In the genomic region with DNA sequence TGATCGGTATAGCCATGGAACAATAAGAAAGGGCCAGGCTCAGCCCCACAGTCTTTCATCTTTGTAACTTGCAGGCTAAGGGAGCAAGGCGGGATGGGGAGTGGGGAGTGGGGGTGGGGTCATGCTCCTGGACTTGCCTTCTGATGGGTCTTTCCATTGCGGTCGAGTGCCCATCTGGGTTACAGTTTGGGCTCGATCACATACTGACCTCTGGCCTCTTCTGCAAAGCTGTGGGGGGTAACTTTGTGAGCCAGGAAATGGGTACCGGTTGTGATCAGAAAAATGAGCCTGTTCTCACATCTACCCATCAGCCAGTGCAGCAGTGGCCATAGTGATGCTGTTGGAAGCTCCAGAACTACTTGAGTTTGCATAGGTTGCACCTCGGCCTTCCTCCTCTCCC, we compare ENCODE assay signal across 14 mouse cellular contexts.
"Had no signal": no experiment of that assay in that cellular context is flagged by ENCODE, and none has a peak within 500 bp of the region (broad histone marks: within the 10 kb centered on the region; RNA-seq: fewer than 3 reads in every experiment).

No protein-coding gene starts in this region.

- H3K4me1 ChIP-seq: liver, embryonic 13.5 days; midbrain, embryonic 12.5 days had no signal

- H3K4me3 ChIP-seq: intestine, embryonic 15.5 days; limb, embryonic 12.5 days; liver, embryonic 13.5 days; lung, embryonic 15.5 days; megakaryocyte, embryonic 14.5 days; midbrain, embryonic 12.5 days had no signal

- ATAC-seq: intestine, embryonic 15.5 days; liver, postnatal 0 days had no signal

- H3K9ac ChIP-seq: intestine, embryonic 15.5 days; limb, embryonic 12.5 days; liver, embryonic 13.5 days; liver, postnatal 0 days; lung, embryonic 15.5 days; midbrain, embryonic 12.5 days had no signal

- DNase-seq: layer of hippocampus, adult 9-11 months; layer of hippocampus, postnatal 36 days; liver; liver, embryonic 13.5 days; liver, postnatal 0 days; lung, postnatal 14 days; thymus, postnatal 4 days had no signal

- H3K4me2 ChIP-seq: intestine, embryonic 15.5 days; limb, embryonic 12.5 days; liver, embryonic 13.5 days; lung, embryonic 15.5 days; midbrain, embryonic 12.5 days had no signal

- H3K27me3 ChIP-seq: intestine, embryonic 15.5 days; limb, embryonic 12.5 days; liver, embryonic 13.5 days; lung, embryonic 15.5 days; midbrain, embryonic 12.5 days had no signal

- H3K27ac ChIP-seq: intestine, embryonic 15.5 days; limb, embryonic 12.5 days; liver, embryonic 13.5 days; lung, embryonic 15.5 days; macrophage; midbrain, embryonic 12.5 days; stomach, postnatal 0 days had no signal

- H3K9me3 ChIP-seq: intestine, embryonic 15.5 days; limb, embryonic 12.5 days; liver, embryonic 13.5 days; lung, embryonic 15.5 days; midbrain, embryonic 12.5 days had no signal

- H3K36me3 ChIP-seq: intestine, embryonic 15.5 days; limb, embryonic 12.5 days; liver, embryonic 13.5 days; lung, embryonic 15.5 days; midbrain, embryonic 12.5 days had no signal
